Mouse (Mus musculus) spleen, postnatal 14 days (tissue): ENCODE data around the gene Cd72.
"Not testable (repeated sequence)": the region's sequence is repeated elsewhere in the genome, so short reads cannot be mapped to it uniquely, and the experiment has no call there.

ENCODE experiments used
- DNase-seq, 2 experiments: peaks; one replicate each; pipeline ENCODE4 v3.0.0; 2021 to 2022; ENCODE audit warnings: low spot score in 2 of 2

The Cd72 gene

GRCm38 (mm10) chr4:43454041-43454836 is at the start of gene Cd72:
Gene Cd72, minus strand, starts transcription at chr4:43454628.
- DNase-seq, result no peak

DNA sequence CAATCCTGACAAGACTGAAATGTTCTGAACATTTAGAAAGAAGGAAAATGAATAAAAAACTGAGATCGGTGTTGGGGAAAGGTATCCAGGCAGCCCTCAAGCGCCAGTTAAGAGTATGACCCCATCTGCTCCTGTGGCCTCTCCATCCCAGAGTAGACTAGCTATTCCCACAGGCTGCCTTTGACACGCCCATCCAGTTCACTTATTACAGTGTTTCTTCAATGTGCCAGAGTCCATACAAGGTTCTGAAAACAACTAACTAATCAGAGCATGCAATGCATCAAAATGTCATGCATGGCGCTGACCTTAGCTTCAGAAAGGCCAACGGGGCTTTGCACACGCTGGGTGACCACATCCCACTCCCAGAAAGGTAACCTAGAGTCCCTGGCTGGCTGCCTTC is 49.1 kb upstream of the Cd72 start:
- DNase-seq, result no peak

DNA sequence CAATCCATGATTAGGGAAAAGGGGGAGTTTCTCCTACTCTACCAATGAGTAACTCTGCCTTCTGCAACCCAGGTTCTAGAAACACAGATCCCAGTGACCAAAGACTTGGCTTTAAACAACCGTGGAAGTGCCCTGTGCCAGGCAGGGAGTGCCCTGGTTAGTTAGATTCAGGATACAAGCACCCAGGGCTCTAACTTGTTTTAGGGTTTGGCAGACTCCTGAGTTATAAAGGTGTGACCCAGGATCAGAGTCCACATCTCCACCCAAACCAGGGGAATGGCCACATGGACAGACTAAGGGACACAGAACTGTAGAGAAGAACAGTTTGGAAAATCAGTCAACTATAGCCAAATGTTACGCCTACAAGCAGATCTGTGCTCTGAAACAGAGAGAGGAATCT is 48.6 kb upstream of the Cd72 start:
- no peak for DNase-seq

- peak; percentile 75 to 78 for DNase-seq
Observed at GRCm38 (mm10) chr4:43499407-43500333, 45.2 kb upstream of the Cd72 start, which contains the start of gene Arhgef39. Gene Arhgef39, minus strand, starts transcription at chr4:43499695.

- DNase-seq, result no peak
Observed at GRCm38 (mm10) chr4:43498983-43499382, 44.6 kb upstream of the Cd72 start.

GRCm38 (mm10) chr4:43497946-43498345 is 43.5 kb upstream of the Cd72 start:
- no peak for DNase-seq

DNA sequence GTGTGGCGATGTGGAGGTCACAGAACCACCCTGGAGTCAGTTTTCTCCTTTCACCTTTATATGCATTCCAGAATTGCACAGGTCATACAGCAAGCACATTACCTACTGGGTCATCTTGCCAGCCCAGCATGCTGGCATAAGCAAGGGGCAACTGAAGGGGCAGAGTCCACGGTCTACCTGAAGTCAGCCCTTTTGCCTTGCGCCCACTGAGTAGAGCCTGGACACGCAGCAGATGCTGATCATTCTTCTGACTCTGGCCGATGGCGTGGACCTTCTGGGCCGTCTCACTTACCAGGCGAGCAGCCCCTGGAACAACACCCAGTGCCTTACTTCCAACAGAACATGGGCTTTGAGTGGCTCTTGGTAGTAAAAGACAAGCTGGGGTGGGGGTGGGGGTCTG is 43.0 kb upstream of the Cd72 start:
- no peak for DNase-seq

DNA sequence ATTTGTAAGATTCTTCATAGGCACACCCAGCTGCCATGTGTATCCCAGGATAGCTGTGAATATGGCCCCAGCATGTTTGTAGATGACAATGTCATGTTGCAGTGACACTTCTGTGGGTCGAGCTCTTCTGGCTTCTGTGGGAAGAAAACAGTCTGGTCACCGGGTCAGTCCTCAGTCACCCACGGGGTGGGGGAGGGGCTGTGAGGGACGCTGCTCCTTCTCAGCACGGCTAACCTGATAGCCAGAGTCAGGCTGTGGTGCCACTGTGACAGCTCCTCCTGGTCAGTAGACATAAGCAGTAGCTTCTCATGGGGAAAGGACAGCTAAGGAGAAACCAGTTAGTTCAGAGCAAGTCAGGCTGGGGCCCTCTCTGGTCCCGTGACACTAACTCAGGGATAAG is 42.2 kb upstream of the Cd72 start:
- DNase-seq, result no peak

GRCm38 (mm10) chr4:43493846-43494240 is 39.4 kb upstream of the Cd72 start:
- no peak for DNase-seq

- peak; percentile 95 to 99 for DNase-seq
Observed at GRCm38 (mm10) chr4:43493186-43493845, 38.9 kb upstream of the Cd72 start.

DNA sequence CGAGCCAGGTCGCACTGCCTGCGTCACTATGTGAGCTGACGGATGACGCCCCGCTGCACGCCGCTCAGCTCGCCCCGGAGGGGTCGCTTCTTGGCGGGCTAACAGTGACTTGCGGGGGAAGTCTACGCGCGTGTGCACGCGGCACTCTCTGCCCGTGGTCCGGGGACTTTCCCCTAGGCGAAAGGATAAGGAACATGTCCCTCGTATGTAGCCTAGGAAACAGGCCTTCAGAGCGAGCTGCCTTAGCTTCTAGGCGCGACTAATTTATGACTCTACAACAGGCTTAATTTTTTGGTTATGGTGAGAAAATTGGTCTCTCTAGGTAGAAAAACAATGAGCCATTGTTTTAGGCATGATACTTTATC is 38.4 kb upstream of the Cd72 start, which contains the start of gene Ccdc107:
Gene Ccdc107 (plus strand): TSS at position 80 of the 365 bp plus-strand sequence.
- DNase-seq, result peak; percentile 79 to 80

GRCm38 (mm10) chr4:43492101-43492820 is 37.8 kb upstream of the Cd72 start:
- DNase-seq, result no peak

- DNase-seq, result no peak
Observed at GRCm38 (mm10) chr4:43490801-43491200, 36.4 kb upstream of the Cd72 start.

GRCm38 (mm10) chr4:43489611-43490010 is 35.2 kb upstream of the Cd72 start:
- DNase-seq, result no peak

DNA sequence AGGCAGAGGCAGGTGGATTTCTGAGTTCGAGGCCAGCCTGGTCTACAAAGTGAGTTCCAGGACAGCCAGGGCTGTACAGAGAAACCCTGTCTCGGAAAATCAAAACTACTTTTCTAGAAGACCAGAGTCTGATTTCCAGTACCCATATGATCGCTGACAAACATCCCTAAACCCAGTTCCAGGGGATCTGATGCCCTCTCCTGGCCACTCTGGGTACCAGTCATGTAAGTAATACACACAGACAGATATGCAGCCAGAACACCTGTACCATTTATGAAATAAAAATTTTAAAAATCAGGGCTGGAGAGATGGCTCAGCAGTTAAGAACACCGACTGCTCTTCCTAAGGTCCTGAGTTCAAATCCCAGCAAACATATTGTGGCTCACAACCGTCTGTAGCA is 31.2 kb upstream of the Cd72 start:
- DNase-seq, result not testable (repeated sequence)

DNA sequence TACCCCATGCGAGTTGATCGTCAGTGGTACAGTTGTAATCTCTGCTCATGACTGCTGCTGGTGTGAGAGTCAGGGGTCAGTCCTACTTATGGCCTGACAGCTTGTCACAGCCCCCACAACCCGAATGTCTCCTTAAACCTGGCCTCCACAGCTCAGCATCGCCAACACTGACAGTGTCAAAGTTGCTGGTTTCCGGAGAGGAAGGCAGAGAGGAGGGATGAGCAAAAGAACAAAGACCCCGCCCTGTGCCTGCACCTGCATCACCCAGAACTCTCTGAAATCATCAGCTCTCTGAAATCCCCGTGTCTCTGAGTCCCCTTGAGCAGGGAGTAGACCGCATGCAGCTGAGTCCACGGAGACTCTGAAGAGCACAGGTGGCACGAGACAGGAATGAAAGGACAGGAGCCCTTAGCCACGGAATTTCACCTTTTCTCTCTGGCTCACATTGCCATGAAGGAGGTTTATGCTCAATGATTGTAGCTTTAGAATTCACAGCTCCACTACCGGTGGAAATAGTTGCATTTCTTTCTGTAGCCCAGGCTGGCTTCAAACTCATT is 29.2 kb upstream of the Cd72 start, which contains the start of gene Sit1:
Gene Sit1 (minus strand): TSS at position 200 of the 557 bp plus-strand sequence.
- DNase-seq, result no peak

DNA sequence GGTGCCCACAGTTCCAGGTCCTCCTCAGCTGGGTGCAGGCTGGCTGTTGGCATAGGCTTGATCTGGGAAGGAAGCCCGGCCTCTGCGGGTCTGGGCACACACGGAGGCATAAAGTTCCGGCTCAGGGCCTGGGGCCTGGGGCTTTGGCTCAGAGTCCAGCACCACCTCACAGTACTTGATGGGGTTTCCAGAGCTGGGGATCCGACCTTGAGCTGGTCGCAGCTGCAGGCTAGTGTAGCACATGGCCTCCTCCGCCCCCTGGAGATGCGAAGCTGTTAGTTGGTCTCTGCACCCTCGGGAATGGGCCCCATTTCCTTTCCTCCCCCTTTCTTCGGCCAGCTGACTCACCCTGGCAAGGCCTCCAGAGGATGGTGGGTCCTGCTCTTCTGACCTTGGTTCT is 28.2 kb upstream of the Cd72 start:
- no peak for DNase-seq

DNA sequence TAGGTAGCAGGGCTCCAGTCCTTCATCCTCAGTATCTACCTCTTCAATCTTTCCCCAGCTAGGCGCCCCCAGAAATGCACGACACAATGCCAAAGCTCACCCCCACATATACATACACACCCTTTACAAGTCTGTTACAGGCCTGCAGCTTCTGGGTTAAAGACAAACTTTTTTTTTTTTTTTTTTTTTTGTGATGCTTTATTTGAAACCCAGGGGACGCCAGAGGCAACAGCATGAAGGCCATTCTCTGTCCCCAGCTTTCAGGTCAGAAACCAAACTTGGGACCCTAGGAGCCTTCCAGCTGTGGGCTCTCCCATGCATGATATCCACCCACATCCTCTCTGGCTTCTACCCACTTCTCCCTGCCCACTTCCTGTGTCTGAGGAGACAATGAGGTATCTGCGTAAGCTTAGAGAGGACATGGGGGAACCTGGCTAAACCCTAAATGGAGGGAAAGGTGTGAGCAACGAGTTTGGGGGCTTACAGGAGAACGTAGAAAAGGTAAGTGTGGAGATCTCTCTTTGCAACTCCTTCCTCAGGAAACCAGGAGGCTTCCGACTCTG is 27.5 kb upstream of the Cd72 start:
- no peak for DNase-seq

- no peak for DNase-seq
Observed at GRCm38 (mm10) chr4:43480985-43481384, 26.6 kb upstream of the Cd72 start.
